Mouse (Mus musculus): ENCODE results near the gene Mbnl2. TPM values are rescaled to one million over a fixed set of nuclear protein-coding genes. Genes with fewer than 3 reads are reported as not detected.

The Mbnl2 gene
- total and polyA plus RNA-seq, 3 experiments, result 23.8 to 28.9 (median 23.9) TPM

DNA sequence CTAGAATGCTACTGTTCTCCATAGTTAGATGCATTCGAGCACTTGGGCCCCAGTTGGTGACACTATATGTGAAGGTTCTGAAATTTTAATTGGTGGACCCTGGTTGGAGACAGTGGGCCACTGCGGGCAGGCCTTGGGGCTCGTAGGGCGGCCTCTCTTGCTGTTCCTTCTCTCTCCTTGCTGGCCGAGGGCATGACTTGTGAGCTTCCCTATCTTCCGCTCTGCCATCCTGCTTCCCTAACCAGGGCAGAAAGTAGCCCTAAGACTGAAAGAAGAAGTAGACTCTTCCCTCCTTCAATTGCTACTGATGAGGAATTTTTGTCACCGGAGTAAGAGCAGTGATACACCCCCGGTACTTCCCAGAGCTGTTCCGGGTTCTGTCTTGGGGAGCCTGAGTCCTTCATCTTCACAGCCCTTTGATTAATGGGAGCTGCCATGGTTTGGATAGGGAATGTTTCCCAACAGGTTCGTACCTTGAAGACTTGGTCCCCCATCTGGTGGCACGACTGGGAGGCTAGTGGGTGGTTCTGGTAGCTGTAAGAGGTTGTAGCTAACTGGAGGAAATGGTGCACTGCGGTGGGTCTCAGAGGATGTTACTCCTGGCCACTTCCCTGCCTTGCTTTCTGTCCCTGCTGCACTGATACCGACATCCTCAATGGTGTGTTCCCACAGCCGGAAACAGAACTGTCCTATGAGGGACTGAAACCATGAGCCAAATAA lies 12.6 kb upstream of the Mbnl2 start:
- H3K4me2 ChIP-seq (ENCODE audit: insufficient read depth, low read depth, poor library complexity, severe bottlenecking), result peak overlapping the region; percentile 34; the same call in 1 of the 2 replicates
- no peak for DNase-seq (ENCODE audit: extremely low read depth)
- dilution Hi-C loops (cut with MboI; ENCODE audit: extremely low pct_ligation_motif_present, extremely low pct_unique_long_range_greater_than_20kb, low sequenced_read_pairs) (no loop called here), in situ Hi-C loops (cut with MboI; ENCODE audit: low pct_ligation_motif_present, low pct_unique_long_range_greater_than_20kb, low sequenced_read_pairs) (no loop called here)
- H3K27me3 ChIP-seq (replicated peaks), result no peaks in the 10 kb centered on the region
- H3K36me3 ChIP-seq (replicated peaks in 1 of 2; ENCODE audit: control insufficient read depth in 1 of 2, insufficient read depth in 1 of 2, low read length in 1 of 2), result no peaks in the 10 kb centered on the region
- H3K4me1 ChIP-seq (ENCODE audit: control insufficient read depth in 1 of 2, insufficient read depth in 2 of 2), result no peaks in the 10 kb centered on the region; a peak in 1 of 4 replicates
- H3K9ac ChIP-seq (ENCODE audit: insufficient read depth, low read depth), result 0 out of 2 replicates have a peak overlapping the region, but pooled peaks have one; percentile 26
- H3K27ac ChIP-seq (ENCODE audit: insufficient read depth, low read depth), result no peak overlapping the region
- H3K9me3 ChIP-seq (replicated peaks; ENCODE audit: low read length), result no peaks in the 10 kb centered on the region
- H3K79me2 ChIP-seq (replicated peaks; ENCODE audit: control insufficient read depth, extremely low read depth, insufficient read depth, poor library complexity, severe bottlenecking), result no peaks in the 10 kb centered on the region
- no peak for TF ChIP-seq JUN (IDR thresholded peaks at IDR 0.05; ENCODE audit: insufficient read depth, low read depth, low read length)
- no peak for TF ChIP-seq POLR2AphosphoS2 (IDR thresholded peaks at IDR 0.05; ENCODE audit: low read depth, low read length)
- no peak for TF ChIP-seq HCFC1 (IDR thresholded peaks at IDR 0.05; ENCODE audit: low read depth, low read length)
- TF ChIP-seq NRF1 (IDR thresholded peaks at IDR 0.05; ENCODE audit: low read depth, low read length), result no peak
- TF ChIP-seq ZKSCAN1 (IDR thresholded peaks at IDR 0.05; ENCODE audit: borderline replicate concordance, low read depth, low read length), result no peak
- TF ChIP-seq USF2 (conservative IDR thresholded peaks at IDR 0.05; ENCODE audit: low read depth, low read length), result no peak
- no peak for TF ChIP-seq ZMIZ1 (IDR thresholded peaks at IDR 0.05; ENCODE audit: low read depth, low read length)
- no peak for TF ChIP-seq E2F4 (IDR thresholded peaks at IDR 0.05; ENCODE audit: insufficient replicate concordance, low read depth, low read length)
- no peak for TF ChIP-seq GABPA (IDR thresholded peaks at IDR 0.05; ENCODE audit: insufficient replicate concordance, low read depth, low read length)
- no peak for TF ChIP-seq TBP (conservative IDR thresholded peaks at IDR 0.05; ENCODE audit: low read depth, low read length)
- TF ChIP-seq ZC3H11A (IDR thresholded peaks at IDR 0.05; ENCODE audit: low read depth, low read length), result no peak
- H3K4me3 ChIP-seq (replicated peaks in 1 of 3; ENCODE audit: low read depth in 2 of 3, low read length in 2 of 3, poor library complexity in 1 of 3), result no peak overlapping the region

DNA sequence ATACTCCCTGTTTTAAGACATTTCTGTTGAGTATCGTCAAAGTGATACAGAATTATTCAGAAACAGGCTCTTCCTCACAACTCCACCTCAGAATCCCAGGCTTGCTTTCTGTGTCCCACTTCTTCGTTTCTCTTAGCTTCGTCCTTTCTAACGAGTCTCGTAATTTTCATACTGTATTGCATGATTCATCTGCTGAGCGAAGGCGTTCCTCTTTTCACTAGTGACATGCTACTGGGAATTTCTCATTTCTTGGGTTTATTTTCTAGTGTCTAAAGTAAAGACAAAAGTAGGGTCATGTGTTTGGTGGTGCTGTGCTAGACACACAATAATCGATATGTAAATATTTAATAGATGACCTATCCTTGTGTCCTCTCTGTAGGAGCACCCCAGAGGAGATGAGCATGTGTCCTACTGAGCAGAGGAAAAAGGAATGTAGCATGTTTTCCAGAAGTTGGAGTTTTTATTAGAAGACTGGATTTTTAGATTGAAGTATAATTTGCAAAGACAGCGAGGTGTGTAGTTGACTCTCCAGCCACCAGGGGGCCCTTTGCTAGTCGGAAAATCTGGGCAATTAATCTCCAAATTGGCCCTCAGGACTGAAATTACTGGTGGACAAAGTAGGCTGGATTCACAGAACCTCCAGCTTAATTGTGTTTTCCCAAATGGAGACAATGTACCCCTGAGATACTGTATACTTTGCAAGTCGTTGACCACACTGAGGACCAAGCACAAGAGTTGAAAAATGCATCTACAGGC lies 11.9 kb upstream of the Mbnl2 start:
- DNase-seq (ENCODE audit: extremely low read depth), result no peak
- in situ Hi-C loops (cut with MboI; ENCODE audit: low pct_ligation_motif_present, low pct_unique_long_range_greater_than_20kb, low sequenced_read_pairs) (no loop called here), dilution Hi-C loops (cut with MboI; ENCODE audit: extremely low pct_ligation_motif_present, extremely low pct_unique_long_range_greater_than_20kb, low sequenced_read_pairs) (no loop called here)
- H3K79me2 ChIP-seq (replicated peaks; ENCODE audit: control insufficient read depth, extremely low read depth, insufficient read depth, poor library complexity, severe bottlenecking), result no peaks in the 10 kb centered on the region
- H3K4me3 ChIP-seq (replicated peaks in 1 of 3; ENCODE audit: low read depth in 2 of 3, low read length in 2 of 3, poor library complexity in 1 of 3), result no peak overlapping the region
- peak overlapping the region; percentile 26; the same call in 1 of the 2 replicates for H3K9ac ChIP-seq (ENCODE audit: insufficient read depth, low read depth)
- H3K27me3 ChIP-seq (replicated peaks), result no peaks in the 10 kb centered on the region
- no peaks in the 10 kb centered on the region for H3K9me3 ChIP-seq (replicated peaks; ENCODE audit: low read length)
- H3K4me1 ChIP-seq (ENCODE audit: control insufficient read depth in 1 of 2, insufficient read depth in 2 of 2), result no peaks in the 10 kb centered on the region; a peak in 1 of 4 replicates
- H3K36me3 ChIP-seq (replicated peaks in 1 of 2; ENCODE audit: control insufficient read depth in 1 of 2, insufficient read depth in 1 of 2, low read length in 1 of 2), result no peaks in the 10 kb centered on the region
- no peak overlapping the region for H3K27ac ChIP-seq (ENCODE audit: insufficient read depth, low read depth)
- H3K4me2 ChIP-seq (ENCODE audit: insufficient read depth, low read depth, poor library complexity, severe bottlenecking), result peak overlapping the region; percentile 34; the same call in 1 of the 2 replicates
- TF ChIP-seq CHD2 (IDR thresholded peaks at IDR 0.05; ENCODE audit: low read length) (no peak), ZC3H11A (IDR thresholded peaks at IDR 0.05; ENCODE audit: low read depth, low read length) (peak; percentile 23; the same call in 1 of the 2 replicates), ETS1 (conservative IDR thresholded peaks at IDR 0.05; ENCODE audit: low read depth, low read length) (no peak), UBTF (IDR thresholded peaks at IDR 0.05; ENCODE audit: low read depth, low read length) (no peak), CTCF (conservative IDR thresholded peaks at IDR 0.05 in 1 of 2, IDR thresholded peaks at IDR 0.05 in 1 of 2; ENCODE audit: low read depth in 2 of 2, low read length in 2 of 2) (peak; percentile 73 to 80), USF2 (conservative IDR thresholded peaks at IDR 0.05; ENCODE audit: low read depth, low read length) (no peak), MEF2A (IDR thresholded peaks at IDR 0.05; ENCODE audit: borderline replicate concordance, low read depth, low read length) (no peak), SMC3 (IDR thresholded peaks at IDR 0.05; ENCODE audit: low read depth, low read length) (peak; percentile 96), USF1 (IDR thresholded peaks at IDR 0.05; ENCODE audit: low read depth, low read length) (no peak), MAX (IDR thresholded peaks at IDR 0.05; ENCODE audit: low read length) (no peak), MAZ (IDR thresholded peaks at IDR 0.05; ENCODE audit: low read depth, low read length) (no peak), CHD1 (IDR thresholded peaks at IDR 0.05; ENCODE audit: low read depth, low read length) (no peak), PAX5 (IDR thresholded peaks at IDR 0.05; ENCODE audit: low read length) (no peak), KAT2A (IDR thresholded peaks at IDR 0.05; ENCODE audit: insufficient replicate concordance, low read length) (no peak), MAFK (IDR thresholded peaks at IDR 0.05; ENCODE audit: insufficient replicate concordance, low read length) (no peak), ZMIZ1 (IDR thresholded peaks at IDR 0.05; ENCODE audit: low read depth, low read length) (no peak), GABPA (IDR thresholded peaks at IDR 0.05; ENCODE audit: insufficient replicate concordance, low read depth, low read length) (no peak), HCFC1 (IDR thresholded peaks at IDR 0.05; ENCODE audit: low read depth, low read length) (no peak), JUN (IDR thresholded peaks at IDR 0.05; ENCODE audit: insufficient read depth, low read depth, low read length) (no peak), E2F4 (IDR thresholded peaks at IDR 0.05; ENCODE audit: insufficient replicate concordance, low read depth, low read length) (no peak), ZKSCAN1 (IDR thresholded peaks at IDR 0.05; ENCODE audit: borderline replicate concordance, low read depth, low read length) (no peak), NELFE (IDR thresholded peaks at IDR 0.05; ENCODE audit: low read depth, low read length) (no peak), TBP (conservative IDR thresholded peaks at IDR 0.05; ENCODE audit: low read depth, low read length) (no peak), RCOR1 (conservative IDR thresholded peaks at IDR 0.05; ENCODE audit: low read depth, low read length) (no peak), RAD21 (IDR thresholded peaks at IDR 0.05; ENCODE audit: low read depth, low read length) (peak; percentile 71)

Data from CH12.LX (cell line).